Mouse (Mus musculus) frontal cortex, postnatal 25 days (tissue): ENCODE data around the gene Zic2.

Source experiments
- DNase-seq, 2 experiments: peaks; one replicate each; pipeline ENCODE4 v3.0.0; 2022; ENCODE audit warnings: low spot score in 2 of 2

The Zic2 gene

DNA sequence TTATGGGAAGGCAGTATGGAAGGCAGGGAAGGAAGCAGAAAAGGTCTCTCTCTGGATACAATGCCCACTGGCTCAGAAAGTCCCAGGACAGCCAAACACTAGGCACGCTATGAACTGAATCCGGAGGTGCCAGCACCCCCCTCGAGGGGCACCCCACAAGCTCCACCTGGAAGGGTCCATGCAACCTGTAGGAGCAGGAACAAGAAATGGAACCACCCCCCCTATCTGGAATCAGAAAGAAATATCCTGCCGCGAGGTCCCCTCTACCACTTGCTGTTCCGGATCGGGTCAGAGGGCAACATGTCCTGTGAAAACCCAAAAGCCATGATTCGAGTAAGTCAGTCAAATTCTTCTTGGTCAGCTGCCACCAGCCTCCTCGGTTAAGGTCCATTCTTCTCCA lies 13.3 kb upstream of the Zic2 start:
- DNase-seq = no peak

DNA sequence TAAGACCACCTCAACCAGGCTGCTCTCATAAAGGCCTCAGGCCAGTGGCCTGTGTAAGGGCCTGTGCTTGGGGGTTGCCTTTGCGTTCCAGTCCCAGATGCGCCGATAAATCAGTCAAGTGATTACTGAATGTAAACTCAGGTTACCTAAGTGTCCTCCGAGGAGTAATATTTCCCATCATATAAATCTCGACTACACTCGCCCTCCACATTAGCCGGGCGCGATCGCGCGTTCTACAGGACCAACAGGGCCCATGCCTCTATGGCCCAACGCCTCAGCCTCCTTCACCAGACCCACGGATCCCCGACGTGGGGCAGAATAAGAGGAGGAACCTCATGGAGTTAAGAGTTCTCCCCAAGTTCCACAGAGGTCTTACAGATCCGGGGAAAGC lies 12.6 kb upstream of the Zic2 start:
- no peak for DNase-seq

DNA sequence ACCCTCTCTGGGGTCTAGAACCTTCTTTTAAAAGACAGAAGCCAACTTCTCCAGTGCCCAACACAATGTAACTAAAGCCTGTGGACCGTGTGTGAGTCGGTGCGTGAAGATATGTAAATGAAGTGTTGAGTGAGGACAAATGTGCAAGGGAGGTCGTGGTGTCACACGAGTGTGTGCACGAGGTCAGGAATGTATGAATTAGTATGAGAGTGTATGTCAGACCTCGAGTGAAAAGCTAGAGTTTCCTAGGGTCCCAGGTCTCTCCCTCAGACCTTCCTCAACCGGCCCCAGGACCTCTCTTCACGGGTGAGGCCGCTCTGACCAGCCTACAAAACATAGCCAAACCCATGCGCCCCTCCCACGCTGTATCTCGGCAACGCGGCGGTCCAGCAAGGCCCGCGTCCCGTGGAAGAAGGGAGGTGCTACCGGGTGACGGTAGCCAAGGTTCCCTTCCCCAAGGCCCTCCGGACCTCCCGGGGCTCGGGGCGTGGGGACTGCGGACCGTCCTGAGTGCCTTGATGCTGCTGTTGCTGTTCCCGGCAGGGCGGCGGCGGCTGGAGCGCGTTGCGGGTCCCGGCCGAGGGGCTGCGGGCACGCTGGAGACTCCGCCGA lies 12.0 kb upstream of the Zic2 start:
- peak in 1 of 2 experiments; percentile 11 for DNase-seq

DNA sequence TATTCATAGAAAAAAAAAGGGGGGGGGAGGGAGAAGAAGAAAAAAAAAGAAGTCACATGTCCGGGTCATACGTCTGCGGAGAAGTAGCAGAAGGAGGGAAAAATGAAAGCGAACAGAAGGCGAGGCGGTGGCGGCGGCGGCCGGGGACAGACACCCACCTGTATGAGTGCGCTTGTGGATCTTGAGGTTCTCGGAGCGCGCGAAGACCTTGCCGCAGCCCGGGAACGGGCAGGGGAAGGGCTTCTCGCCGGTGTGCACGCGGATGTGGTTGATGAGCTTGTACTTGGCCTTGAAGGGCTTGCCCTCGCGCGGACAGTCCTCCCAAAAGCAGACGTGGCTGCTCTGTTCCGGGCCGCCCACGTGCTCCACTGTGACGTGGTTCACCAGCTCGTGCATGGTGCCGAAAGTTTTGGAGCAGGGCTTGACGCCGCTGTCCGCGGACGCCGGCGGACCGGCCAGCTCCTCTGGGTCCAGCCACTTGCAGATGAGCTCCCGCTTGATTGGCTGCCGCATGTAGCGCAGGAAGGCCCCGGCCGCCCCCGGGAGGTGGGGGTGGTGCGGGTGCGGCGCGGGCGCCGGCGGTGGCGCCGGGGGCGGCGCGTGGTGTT lies 11.4 kb upstream of the Zic2 start:
- DNase-seq = peak in 1 of 2 experiments; percentile 17

DNA sequence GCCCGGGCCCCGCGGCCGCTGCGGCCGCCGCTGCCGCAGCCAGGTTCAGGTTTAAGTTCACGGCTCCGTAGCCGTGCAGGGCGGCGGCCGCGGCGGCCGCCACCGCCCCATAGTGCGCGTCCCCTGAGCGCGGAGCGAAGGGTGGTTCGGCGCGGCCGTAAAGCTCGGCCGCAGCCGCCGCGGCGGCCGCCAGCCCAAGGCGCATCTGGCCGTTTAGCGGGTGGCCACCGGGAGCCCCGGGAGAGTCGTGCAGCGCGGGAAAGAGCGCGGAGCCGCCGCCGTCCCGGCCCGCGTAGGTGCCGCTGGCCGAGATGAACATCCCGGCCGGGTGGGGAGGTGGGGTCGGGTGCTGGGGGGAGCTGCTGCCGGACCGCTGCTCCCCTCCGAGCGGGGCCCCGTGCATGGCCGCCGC lies 10.9 kb upstream of the Zic2 start:
- no peak for DNase-seq

DNA sequence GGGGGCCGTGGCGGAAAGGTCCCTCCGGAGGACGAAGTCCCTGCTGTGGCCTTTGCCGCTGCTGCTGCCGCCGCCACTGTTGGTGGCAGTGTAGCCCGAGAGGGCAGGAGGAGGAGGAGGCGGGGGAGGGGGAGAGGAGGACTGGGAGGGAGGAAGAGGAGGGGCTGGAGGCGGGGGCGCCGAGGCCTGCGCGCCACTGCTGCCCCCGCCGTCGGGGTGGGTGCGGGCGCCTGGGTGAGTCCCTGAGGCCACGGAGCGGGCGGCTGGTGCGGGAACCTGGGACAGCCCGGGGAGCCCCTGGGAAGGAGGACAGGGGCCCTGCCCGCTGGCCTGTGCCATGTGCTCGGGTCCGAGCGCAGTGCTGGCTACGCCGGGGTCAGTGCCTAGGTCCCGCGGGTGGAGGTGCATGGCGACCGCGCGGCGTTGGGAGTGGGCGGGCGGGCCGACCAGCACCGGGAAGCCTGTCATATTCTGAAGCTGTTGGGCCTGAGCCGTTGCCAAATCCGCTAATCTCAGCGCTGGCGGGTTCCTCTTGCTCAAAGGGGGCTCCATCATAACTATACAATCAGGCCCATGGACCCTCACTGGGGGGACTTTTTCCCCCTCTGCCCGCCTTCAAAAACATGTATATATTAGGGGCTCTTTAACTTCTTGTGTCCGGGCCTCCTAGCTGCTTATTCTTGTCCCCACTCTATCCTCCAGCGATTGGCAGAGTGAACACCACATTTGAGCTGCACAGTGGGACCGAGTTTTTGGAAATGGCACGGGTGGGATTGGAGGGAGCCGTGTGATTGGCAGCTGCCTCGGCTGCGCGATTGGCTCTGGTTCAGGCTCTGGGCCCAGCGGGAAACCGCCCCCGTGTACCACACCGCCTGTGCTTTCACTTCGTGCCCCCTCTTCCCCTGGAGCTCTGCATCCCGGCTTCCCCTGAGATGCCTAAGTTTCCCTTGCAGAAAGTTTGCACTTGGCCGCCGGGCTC lies 10.2 kb upstream of the Zic2 start, which contains the start of gene Zic5:
Gene Zic5 (minus strand): TSS at position 915 of the 979 bp plus-strand sequence.
- DNase-seq = peak in 1 of 2 experiments; percentile 23

DNA sequence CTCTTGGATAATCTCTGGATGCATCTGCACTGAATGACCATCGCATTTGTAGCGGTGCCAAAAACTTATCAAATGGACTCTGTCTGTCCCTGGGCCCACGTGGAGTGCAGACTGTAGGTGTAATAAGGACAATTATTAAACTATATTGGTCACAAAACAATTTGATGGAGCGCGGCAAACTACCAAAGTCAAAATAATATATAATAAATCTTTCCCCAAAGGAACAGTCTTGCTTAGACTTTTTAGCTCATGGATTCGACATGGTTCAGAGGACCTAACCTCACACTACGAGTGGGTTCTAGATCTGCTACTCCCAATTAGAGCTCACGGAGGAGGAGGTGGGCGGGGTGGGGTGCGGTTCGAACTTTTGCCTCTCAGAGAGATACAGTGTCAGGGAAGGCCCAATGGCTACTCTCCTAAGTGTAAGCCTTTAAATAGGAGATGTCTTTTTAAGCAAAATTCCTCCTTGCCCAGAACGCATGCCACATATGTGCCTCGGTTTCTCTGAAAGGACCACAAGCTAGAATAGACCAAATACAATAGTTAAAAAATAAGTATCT lies 9.2 kb upstream of the Zic2 start:
- no peak for DNase-seq

DNA sequence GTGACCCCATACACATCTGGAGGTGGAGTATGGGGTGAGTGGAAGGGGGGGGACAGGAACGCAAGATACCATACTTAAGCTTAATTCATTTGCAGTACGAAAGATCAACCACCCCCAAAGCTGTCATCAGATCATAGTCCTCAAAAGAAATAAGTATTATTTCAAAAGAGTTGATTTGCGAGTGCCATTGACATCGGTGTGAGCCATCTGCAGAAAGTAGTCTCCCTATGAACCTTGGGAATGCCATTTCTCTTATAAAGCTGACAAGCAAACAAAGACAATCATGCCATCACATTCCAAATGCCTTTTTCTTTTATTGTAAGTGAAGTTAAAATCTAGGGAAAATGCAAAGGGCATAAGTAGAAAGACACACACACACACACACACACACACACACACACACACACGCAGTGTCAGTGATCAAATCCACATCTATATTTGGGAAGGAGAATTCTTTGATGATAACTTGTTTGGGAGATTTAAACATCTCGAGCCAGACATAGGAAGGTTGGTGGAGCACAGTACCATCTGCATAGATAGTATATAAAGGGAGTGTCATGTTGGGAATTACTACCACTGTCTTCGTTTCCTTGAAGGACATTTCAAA lies 8.4 kb upstream of the Zic2 start:
- DNase-seq = no peak

DNA sequence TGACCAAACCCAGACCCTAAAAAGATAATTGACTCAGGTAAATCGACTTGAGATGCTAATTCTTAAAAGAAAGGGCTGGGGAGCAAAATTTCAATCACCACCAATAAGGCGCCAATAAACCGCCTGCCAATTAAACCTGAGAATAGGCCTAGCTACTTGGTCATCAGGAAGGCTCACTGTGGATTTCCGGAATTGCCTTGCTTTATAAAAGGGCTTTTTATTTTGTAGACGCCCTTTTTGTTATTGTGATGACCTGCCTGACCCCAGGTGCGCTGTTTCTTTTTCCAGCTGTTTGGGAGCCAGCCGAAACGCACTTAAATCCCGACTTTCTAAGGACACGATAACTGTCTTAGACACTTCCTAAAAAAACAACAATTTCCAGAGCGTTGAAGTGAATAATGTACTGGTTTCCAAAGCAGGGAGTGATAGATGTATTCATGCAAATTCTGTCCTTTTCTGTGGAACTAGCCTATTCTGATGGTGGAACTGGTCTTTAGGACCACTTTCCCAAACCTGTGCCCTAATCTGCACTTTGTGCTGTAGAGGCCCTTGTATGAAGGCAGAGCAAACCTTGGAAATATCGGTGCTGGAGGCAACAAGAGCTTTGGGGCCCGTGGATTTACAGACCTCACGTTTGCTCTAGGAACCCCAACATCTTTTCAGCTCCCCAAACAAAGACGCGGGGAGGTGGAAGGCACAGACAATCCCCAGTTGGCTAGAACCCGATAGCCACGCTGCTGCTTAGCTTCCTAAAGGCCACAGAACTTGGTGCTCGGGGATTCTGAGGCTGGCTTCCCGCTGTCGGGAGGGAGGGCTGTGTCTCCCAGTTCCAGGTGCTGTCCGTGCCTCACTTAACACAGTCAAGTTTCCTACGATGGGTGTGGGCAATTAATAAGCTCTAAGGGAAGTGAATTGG lies 7.1 kb upstream of the Zic2 start:
- DNase-seq = peak in 1 of 2 experiments; percentile 3

DNA sequence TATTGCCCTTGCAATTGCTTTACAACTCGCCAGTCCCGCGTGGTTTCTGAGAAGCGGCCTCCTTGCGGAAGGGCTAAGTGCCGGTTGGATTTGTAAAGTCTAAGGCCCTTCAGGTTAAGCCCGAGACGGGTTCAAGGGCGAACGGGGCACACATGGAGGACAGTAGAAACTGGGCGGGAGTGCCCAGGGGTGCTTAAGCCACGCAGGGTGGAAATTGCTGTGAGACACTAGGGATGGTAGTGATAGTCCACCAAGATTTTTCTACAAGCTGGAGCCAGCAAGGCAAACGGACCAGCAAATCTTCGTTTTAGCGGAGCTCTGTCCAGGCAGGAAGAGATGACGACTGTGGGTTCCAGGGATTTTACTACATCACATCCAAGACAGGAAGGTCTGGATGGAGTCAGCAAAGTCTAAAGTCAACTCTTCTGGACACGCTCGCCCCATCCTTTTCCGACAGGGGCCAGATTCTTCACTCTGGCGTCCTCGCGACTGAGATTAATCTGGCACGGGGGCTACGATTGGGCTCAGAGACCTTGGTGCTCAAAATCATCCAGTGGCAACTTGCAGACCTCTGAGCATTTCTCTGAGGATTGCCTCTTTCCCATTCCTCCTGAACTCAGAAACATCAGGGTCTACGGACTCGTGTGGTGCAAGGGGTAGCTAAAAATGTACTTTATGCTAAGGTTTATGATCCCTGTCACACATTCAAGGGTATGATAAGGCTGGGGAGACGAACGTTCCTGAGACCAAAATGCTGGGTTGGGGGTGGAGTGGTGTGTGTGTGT lies 6.1 kb upstream of the Zic2 start:
- DNase-seq = peak in 1 of 2 experiments; percentile 3

DNA sequence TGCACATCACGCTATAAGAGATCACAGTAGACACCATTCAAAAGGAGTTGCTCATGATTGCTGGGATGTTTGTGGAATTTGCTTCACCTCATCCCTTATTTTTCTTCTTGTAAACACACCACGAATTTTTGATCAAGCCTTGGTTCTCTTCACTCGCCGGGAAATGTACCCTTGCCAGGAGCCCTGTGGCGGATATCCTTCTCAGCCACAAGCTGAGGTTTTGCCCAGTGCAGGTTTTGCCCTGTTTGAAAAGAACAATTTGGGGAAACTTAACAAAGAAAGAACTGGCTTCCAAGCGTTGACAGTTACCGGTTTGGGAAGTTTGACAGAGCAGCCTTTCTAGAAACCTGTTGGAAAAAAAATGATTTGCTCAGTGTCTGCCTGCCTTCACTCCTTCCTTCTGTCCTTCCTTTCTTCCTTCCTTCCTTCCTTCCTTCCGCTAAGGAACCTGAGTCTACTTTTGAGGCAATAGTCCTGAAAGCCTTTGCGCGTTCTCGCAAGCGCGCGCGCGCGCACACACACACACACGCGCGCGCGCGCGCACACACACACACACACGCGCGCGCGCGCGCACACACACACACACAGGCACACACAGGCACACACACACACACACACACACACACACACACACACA lies 3.7 kb upstream of the Zic2 start:
- no peak for DNase-seq

DNA sequence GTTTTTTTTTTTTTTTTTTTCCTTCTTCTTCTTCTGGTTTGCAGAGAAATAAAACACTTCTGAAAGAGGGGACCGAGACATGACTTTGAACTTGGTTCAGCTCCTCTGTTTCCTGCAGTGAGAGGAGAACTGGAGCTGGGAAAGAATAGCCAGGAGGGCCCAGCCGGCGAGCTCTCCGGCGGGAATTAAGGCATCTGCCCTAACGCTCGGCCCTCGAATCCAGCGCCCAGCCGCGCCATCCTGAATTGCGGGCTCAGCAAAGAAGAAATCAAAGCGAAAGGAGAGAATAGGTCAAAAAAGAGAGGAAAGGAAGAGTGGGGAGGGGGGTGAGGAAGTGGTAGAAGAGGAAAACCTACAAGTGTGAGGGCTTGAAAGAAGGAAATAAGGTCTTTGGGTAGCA lies 3.1 kb upstream of the Zic2 start:
- peak in 1 of 2 experiments; percentile 2 for DNase-seq

DNA sequence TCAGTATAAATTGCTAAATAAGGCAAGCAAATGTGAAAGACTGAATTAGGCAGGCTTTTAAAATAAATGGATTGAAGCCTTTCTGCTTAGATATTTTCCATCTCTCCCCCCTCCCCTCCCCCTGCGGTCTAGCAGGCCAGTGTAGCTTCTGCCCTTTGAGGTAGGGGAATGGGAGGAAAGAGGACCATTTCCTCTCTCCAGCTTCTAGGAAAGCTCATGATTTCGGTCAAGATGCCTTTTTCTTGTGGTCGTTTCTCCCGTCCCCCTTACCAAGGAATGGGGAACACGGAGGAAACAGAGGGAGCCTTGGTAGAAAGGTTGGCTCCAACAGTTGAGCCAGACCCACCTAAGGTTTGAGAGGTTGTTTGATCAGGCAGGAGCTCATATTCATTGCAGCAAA lies 2.6 kb upstream of the Zic2 start:
- peak in 1 of 2 experiments; percentile 3 for DNase-seq

DNA sequence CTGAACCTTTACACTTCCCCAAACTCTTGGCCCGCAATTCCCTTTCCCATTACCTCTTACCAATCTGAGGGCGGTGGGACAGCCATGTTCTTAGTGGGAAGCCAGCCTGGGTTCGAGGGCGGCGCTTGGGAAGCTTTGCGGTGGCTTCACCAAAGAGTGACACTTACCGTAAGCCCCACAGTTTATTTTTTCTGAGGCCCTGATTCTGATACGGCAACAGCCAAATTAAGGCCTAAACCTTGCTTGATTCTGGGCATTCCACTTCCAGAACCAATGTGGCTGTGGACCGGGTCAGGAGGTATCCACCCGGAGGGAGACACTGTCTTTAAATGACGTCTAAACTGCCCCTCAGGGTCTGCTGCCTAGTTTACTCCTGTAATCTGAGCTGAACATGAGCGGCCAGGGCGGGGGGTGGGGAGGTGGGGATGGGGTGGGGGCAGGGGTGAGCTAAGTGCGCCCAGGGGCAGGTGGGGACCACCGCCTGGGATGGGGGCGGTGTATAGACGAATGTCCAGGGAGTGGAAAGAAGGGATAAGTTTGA lies 2.0 kb upstream of the Zic2 start:
- peak in 1 of 2 experiments; percentile 3 for DNase-seq

DNA sequence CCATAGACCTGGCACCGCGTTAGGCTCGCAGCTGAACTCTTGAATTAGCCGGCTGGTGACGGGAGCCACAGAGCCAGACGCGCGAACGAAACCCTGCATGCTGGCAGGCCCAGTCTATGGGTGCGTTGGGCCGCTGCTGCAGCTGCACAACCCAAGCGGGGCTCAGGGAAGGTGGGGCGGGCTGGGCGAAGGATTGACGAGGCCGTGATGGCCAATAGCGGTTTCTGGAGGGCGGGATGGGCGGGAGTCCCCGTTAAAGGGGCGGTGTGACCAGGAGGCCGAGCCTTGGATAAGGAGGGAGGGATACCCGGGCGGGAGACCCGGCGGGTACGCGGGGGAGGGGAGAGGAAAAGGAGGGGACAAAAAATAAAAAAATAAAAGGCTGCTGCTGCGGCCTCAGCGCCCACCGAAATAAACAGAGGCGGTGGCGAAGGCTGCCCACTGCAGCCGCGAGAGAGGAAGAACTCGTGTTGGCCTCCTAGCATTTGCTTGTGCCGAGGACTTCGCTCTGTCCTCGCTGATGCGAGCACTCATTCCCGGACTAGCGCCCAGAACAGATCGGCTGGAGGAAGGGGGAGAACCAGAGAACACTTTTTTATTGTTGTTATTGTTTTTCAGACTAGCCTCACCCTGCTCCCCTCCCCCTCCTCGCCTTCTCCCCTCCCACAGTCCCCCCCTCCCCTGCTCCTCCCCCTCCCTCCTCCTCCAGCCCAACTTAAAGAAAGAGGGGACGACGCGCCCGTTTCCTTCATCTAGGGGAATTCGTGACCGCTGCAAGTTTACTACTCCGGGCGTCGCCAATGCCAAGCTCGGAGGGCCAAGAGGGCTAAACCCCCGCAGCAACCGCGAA lies 969 bp upstream of the Zic2 start:
- DNase-seq = peak in 1 of 2 experiments; percentile 23

DNA sequence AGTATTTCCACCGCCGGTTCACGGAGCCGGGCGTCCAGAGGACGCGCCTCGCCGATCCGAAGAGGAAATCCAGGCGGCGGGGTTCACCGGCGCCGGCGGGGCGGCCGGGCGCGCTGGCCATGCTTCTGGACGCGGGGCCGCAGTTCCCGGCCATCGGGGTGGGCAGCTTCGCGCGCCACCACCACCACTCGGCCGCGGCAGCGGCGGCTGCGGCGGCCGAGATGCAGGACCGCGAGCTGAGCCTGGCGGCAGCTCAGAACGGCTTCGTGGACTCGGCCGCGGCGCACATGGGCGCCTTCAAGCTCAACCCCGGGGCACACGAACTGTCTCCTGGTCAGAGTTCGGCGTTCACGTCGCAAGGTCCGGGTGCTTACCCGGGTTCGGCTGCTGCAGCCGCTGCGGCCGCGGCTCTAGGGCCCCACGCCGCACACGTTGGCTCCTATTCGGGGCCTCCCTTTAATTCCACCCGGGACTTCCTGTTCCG lies 364 bp downstream of the Zic2 start:
- DNase-seq = no peak

DNA sequence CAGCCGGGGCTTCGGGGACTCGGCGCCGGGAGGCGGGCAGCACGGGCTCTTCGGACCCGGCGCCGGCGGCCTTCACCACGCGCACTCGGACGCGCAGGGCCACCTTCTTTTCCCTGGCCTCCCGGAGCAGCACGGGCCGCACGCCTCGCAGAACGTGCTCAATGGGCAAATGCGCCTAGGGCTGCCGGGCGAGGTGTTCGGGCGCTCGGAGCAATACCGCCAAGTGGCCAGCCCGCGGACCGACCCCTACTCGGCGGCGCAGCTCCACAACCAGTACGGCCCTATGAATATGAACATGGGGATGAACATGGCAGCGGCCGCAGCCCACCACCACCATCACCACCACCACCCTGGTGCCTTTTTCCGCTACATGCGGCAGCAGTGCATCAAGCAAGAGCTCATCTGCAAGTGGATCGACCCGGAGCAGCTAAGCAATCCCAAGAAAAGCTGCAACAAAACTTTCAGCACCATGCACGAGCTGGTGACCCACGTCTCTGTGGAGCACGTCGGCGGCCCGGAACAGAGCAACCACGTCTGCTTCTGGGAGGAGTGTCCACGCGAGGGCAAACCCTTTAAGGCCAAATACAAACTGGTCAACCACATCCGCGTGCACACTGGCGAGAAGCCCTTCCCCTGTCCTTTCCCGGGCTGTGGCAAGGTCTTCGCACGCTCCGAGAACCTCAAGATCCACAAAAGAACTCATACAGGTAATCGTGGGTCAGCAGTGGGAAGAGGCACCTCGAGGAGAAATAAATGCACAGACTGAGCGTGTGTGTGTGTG lies 996 bp downstream of the Zic2 start:
- DNase-seq = no peak
